Mouse (Mus musculus) embryonic stem cell, embryonic (primary cell): Measurements from ENCODE around the gene Fhl3.

Experiments
- CTCF ChIA-PET, 4 experiments: fragments of 300-600 bp in 2 of 4; fragments of 350-600 bp in 2 of 4; sonication (Branson Sonifier 250); formaldehyde crosslinking; loops; one replicate each; lab custom pipeline; 2022; ENCODE audit warnings: inconsistent platforms in 2 of 4; lab: Charles Lee
- POLR2A ChIA-PET, 4 experiments: fragments of 300-600 bp in 2 of 4; fragments of 350-600 bp in 2 of 4; sonication (Branson Sonifier 250); formaldehyde crosslinking; loops; one replicate each; lab custom pipeline; 2022; ENCODE audit warnings: antibody characterized with exemption in 4 of 4, inconsistent platforms in 1 of 4; lab: Charles Lee

The Fhl3 gene

DNA sequence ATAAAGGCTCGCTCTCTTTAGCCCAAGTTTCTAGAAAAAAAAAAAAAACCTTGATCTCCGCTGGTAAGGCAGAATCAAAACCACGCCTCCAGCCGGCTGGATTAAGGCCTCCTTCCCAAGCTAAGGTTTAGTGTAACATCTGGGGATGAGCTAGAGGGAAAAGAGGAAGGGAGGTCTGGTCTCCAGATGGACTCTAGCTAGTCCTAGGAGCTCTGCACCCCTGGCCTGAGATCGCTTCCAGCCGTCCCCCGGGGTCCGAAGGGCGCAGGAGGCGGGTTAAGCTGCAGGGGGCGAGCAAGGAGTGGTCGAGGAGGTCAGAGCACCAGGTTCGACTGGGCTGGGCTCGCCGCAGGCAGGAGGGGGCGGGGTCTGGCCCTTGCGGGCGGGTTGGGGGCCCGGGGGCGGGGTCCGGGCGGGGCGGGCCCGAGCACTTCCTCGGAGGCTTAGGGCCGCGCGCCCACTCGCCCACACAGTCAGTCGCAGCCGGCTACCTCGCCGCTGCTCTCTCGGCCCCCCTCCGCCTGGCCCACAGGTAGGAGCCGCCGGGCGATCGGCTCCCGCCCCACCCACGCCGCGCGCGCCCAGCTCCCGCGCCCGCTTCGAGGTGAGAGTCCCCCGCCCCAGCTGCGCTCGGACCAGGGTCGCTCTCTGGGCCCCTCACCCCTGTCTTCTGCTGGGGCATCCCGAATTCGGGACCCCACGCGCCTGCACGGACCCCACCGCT lies at the start of gene Fhl3:
Fhl3 (plus strand) TSS at position 454 of the 724 bp plus-strand sequence.
- CTCF ChIA-PET, result interaction anchor here (0.6 to 2.6 kb wide), 14 partner anchors 8 to 1138 kb away, joined by 3 to 12 read pairs (median 4); partner anchors contain the start of genes Sf3a3 (in 2 of the 4) and Mtf1 (in 1 of the 4)
- POLR2A ChIA-PET, result interaction anchor here (0.6 to 4.4 kb wide), 35 partner anchors 8 to 1045 kb away, joined by 3 to 48 read pairs (median 4); partner anchors contain the start of genes Sf3a3 (in 3 of the 4), Mtf1 (in 1 of the 4) and Rragc (in 1 of the 4)

DNA sequence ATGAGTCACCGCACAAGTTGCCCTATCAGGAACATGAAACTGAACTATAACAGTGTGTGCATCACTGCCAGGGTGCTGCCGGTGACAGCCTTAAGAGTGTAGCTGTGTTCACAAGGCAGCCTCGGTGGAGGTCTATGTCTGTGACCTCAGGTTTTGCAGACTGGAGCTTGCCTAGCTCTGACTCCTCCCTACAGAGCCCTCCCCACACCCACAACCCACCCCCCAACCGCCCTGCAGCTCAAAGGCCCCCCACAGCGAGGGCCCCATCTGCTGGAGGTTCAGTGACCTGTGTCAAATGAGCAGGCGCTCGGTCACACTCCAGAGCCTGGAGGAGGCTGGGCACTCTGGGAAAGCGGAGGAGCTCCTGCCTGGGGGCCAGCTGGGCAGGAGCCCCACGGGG lies 47.6 kb upstream of the Fhl3 start:
- ChIA-PET POLR2A (interaction anchor here in 2 of 4 experiments (0.7 to 1.6 kb wide), 7 partner anchors 8 to 77 kb away, joined by 3 to 6 read pairs (median 4); no protein-coding TSS in a partner anchor), CTCF (interaction anchor here in 3 of 4 experiments (0.5 to 1.2 kb wide), 8 partner anchors 12 to 511 kb away, joined by 3 to 6 read pairs (median 3); no protein-coding TSS in a partner anchor)

DNA sequence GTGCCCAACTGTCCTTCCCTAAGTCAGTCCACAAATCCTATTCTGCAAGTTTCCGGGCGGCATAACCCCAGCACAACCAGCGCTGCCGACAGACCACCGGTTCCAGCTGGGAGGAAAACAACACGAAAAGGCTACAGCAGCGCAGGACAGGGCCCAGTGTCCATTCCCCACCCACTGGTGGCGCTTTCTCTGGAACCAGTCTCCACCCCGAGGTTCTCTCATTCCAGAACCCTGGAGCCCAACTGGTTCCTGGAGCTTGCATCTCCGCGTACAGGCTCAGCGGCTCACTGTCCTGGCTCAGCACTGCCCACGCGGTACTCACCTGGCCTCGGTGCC lies 44.0 kb upstream of the Fhl3 start, which contains the start of gene Pou3f1:
Pou3f1 (plus strand) TSS at position 290 of the 336 bp plus-strand sequence.
- CTCF ChIA-PET, result interaction anchor here in 2 of 4 experiments (0.6 to 1.5 kb wide), 10 partner anchors 10 to 428 kb away, joined by 3 to 5 read pairs (median 4); partner anchors contain the start of gene Utp11 (in 1 of the 2)
- POLR2A ChIA-PET, result interaction anchor here in 3 of 4 experiments (0.5 to 3.4 kb wide), 26 partner anchors 9 to 1166 kb away, joined by 3 to 15 read pairs (median 4); no protein-coding TSS in a partner anchor

DNA sequence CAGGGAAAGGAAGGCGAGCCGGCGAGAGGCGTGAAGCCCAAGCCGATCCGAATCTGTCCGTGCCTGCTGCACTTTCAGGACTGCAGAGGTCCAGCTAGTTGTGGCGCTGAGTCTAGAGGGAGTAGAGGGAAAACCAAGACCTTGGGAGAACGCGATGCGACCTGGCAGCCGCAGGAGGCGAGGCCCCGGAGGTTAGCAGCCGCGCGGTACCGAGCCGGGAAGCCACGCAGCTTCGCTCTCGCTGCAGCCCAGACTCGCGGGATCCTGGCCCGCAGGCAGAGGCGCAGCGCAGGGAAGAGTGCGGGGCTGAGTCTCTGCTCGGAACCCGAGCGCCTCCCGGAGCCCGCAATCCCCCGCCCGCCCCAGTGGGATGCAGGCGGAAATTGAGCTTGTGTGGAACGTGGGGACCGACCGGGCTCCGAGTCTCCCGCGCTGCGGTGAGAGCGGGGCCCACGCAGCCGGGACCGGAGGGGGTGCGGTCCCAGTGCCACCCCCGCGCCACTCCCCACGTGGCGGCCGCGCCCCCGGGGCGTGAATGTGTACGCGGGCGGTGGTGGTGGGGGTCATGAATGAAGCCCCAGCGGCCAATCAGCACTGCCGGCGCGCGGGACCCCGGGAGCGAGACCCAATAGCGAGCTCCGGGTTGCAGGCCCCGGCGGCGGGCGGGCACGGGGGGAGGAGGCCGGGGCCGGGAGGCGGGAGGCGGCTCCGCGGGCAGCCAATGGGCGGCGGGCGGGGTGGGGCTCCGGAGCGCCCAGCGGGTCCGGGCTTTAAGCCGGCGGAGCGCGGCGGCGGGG lies 43.4 kb upstream of the Fhl3 start:
- ChIA-PET POLR2A (interaction anchor here in 3 of 4 experiments (0.5 to 3.4 kb wide), 58 partner anchors 8 to 1187 kb away, joined by 3 to 15 read pairs (median 4); partner anchors contain the start of genes Fhl3 (in 1 of the 3), Mtf1 (in 1 of the 3) and Utp11 (in 1 of the 3)), CTCF (interaction anchor here in 3 of 4 experiments (0.6 to 1.5 kb wide), 13 partner anchors 10 to 708 kb away, joined by 3 to 5 read pairs (median 4); partner anchors contain the start of gene Utp11 (in 1 of the 3))

DNA sequence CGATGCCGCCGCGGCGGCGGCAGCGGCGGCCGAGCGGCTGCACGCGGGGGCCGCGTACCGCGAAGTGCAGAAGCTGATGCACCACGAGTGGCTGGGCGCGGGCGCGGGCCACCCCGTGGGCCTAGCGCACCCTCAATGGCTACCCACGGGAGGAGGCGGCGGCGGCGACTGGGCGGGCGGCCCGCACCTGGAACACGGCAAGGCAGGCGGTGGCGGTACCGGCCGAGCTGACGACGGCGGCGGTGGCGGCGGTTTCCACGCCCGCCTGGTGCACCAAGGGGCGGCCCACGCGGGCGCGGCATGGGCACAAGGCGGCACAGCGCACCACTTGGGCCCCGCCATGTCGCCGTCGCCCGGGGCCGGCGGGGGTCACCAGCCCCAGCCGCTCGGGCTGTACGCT lies 42.7 kb upstream of the Fhl3 start:
- POLR2A ChIA-PET, result interaction anchor here in 3 of 4 experiments (0.5 to 3.4 kb wide), 39 partner anchors 8 to 512 kb away, joined by 3 to 15 read pairs (median 4); partner anchors contain the start of genes Fhl3 (in 1 of the 3), Mtf1 (in 1 of the 3) and Utp11 (in 1 of the 3)
- CTCF ChIA-PET, result interaction anchor here in 2 of 4 experiments (0.9 to 1.5 kb wide), 7 partner anchors 9 to 171 kb away, joined by 3 to 5 read pairs (median 4); partner anchors contain the start of gene Utp11 (in 1 of the 2)

DNA sequence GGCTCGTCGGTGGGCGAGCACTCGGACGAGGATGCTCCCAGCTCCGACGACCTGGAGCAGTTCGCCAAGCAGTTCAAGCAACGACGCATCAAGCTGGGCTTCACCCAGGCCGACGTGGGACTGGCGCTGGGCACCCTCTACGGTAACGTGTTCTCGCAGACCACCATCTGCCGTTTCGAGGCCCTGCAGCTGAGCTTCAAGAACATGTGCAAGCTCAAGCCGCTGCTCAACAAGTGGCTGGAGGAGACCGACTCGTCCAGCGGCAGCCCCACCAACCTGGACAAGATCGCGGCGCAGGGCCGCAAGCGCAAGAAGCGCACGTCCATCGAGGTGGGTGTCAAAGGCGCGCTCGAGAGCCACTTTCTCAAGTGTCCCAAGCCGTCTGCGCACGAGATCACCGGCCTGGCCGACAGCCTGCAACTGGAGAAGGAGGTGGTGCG lies 42.1 kb upstream of the Fhl3 start:
- POLR2A ChIA-PET, result interaction anchor here in 3 of 4 experiments (0.6 to 3.4 kb wide), 15 partner anchors 9 to 480 kb away, joined by 3 to 15 read pairs (median 4); partner anchors contain the start of genes Mtf1 (in 1 of the 3) and Utp11 (in 1 of the 3)
- CTCF ChIA-PET, result interaction anchor here in 2 of 4 experiments (0.5 to 1.3 kb wide), 2 partner anchors 14 to 430 kb away, joined by 3 read pairs; no protein-coding TSS in a partner anchor

DNA sequence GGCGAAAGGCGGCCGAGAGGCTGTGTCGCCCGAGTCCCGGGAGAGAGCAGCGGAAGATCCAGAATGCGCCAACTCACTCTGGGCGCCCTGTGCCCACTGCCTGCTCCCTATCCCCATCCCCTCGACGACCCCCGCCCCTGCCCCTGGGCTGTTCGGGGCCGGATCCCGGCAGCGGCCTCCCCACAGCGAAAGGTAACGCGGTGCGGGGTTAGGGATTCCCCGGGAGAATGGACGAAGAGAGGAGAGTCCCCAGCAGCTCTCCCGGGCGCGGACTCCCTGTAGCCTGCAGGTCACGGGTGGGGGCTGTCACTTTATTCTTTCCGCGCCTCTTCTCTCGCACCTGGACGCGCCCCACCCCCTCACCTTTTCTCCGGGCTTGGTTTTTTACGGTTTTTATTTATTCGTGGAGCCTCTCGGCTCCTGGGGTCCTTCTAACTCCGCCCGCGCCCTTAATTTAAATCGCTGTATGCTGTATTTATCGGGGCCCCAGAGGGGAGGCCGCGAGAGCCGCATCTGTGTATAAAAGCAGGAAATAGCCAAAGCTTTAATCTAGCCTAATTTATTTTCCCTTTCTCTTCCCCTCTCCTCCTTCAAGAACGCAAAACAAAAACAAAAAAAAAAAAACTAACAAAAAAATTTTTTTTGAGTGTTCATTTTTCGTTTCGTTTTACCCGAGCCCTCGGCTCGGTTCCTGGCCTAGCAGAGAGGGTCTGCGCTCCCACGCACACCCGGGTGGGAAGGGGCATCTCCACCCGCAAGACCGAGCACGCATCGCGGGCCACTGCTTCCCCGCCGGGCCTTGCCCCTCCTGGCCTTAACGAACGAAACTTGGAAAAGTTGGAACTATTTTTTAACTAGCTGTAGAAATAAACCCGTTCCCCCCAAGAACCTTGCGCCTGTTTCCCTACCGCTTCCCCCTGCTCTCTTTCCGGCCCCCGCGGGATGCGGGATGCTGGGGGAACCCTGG lies 41.0 kb upstream of the Fhl3 start:
- ChIA-PET POLR2A (interaction anchor here in 3 of 4 experiments (0.6 to 3.4 kb wide), 8 partner anchors 12 to 1353 kb away, joined by 3 to 14 read pairs (median 3); no protein-coding TSS in a partner anchor), CTCF (interaction anchor here in 1 of 4 experiments (0.6 to 1.3 kb wide), 3 partner anchors 23 to 431 kb away, joined by 3 to 4 read pairs (median 3); no protein-coding TSS in a partner anchor)

DNA sequence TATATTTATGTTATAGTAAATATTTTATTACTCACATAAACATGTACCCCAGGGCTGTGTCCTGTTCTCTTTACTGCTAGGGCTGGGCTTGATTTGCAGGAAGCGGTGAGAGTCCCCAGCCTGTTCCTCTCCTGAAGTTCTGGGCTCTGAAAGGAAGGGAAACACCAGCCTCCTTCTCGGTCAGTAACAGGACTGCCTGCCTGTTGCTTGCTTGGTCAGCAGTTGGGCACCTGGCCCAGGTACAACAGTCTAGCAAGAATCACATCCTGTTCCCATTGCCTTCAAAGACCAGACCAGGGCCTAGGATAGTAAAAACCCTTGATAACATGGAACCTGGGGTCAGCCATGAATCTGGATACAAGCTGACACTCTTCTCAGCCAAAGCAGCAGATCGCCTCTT lies 39.9 kb upstream of the Fhl3 start:
- CTCF ChIA-PET, result interaction anchor here in 1 of 4 experiments (0.5 kb wide), 1 partner anchor 322 kb away, joined by 3 read pairs; no protein-coding TSS in a partner anchor

DNA sequence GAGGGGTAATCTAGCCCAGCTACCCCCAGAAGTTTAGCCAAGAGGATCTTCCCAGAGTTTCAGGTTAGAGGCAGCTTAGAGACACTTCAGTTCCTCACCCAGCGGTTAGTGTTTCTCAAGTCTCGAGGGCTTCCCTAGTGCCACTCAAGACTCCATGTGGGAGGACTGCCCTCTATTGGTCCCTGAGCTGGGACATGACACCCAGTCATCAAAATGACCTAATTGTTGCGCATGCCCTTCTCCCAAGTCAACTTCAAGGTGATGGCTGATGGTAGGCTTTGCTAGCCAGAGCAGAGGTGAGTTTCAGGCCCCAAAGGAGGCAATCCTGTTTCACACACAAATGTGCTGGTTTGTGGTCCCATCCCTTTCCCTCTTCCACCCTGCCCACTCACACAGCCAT lies 37.5 kb upstream of the Fhl3 start:
- POLR2A ChIA-PET, result interaction anchor here (0.6 to 1.0 kb wide), 4 partner anchors 9 to 403 kb away, joined by 3 to 5 read pairs (median 3); partner anchors contain the start of gene Dnali1 (in 1 of the 4)
- CTCF ChIA-PET, result interaction anchor here in 3 of 4 experiments (0.6 to 1.3 kb wide), 5 partner anchors 156 to 521 kb away, joined by 3 to 4 read pairs (median 4); no protein-coding TSS in a partner anchor

More for the DNA sequence above, 39.9 kb upstream of the Fhl3 start:
- POLR2A ChIA-PET, result interaction anchor here in 1 of 4 experiments (1.2 kb wide), 1 partner anchor 17 kb away, joined by 3 read pairs; no protein-coding TSS in a partner anchor

DNA sequence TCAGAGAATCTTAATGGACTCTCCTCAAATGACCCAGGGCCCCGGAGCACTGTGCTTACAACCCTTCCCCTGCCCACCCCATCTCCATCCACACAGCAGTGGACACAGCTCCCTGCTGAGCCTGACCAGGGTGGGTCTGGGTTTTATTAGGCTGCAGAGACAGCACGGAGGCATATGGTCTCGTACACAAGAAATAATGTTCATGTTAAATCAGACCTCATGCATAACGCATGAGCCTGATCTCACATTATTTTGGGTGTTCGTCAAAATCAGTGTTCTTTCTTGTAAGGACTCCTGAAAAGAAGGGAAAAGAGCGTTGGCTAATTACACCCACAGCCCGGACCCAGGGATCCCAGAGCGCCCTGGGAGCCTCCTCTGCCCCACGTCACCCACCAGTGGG lies 36.3 kb upstream of the Fhl3 start:
- ChIA-PET POLR2A (interaction anchor here in 1 of 4 experiments (1.6 kb wide), 1 partner anchor 15 kb away, joined by 4 read pairs; no protein-coding TSS in a partner anchor), CTCF (interaction anchor here in 1 of 4 experiments (0.6 kb wide), 1 partner anchor 192 kb away, joined by 3 read pairs; no protein-coding TSS in a partner anchor)

DNA sequence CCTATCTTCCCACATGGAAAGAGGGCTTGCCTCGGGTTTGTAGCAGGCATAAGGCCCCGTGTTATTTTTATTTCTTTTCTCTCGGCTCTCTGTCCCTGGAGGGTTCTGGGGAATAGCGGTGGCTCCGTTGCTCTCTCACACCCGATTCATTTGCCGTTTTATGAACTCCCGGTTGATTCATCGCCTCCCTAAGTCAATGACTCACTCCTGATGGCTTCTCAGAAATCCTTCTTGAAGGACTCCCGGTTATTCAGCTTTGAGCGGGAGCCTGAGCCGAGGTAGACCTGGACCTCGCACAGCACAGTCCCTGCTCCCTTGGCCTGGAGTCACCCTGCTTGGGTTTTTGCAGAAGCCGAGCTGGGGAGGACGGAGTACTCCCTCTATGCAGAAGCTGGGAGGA lies 35.9 kb upstream of the Fhl3 start:
- CTCF ChIA-PET, result interaction anchor here in 1 of 4 experiments (0.6 kb wide), 1 partner anchor 12 kb away, joined by 4 read pairs; no protein-coding TSS in a partner anchor
- POLR2A ChIA-PET, result interaction anchor here in 1 of 4 experiments (1.1 to 1.6 kb wide), 2 partner anchors 13 to 14 kb away, joined by 3 to 4 read pairs; no protein-coding TSS in a partner anchor

DNA sequence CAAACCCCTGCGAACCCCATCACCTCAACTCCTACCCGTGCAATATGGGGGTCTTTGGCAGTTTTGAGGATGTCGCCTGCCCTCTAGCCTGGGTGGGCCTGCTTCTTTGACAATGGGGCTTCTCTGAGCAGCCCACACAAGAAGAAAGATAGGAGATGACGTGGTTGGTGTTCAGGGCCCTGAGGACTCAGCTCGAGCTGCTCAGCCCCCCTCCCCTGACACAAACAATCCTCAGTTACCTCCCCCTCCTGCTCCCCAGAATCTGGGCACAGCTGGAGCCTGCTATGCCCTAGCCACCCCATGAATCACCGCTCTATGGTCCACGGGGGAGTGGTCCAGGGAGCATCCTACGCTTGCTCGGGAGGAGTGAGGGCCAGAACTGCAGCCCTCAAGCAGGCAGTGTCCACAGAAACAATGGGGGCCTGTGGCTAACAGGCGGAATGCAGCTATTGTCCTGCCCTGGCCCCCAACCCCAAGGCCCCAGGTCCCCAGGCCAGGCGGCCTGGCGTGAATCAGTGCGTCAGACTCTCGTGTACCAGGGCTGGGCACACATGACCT lies 32.9 kb upstream of the Fhl3 start:
- CTCF ChIA-PET, result interaction anchor here in 1 of 4 experiments (1.6 kb wide), 1 partner anchor 10 kb away, joined by 5 read pairs; the partner anchor contains the start of gene Pou3f1
- POLR2A ChIA-PET, result interaction anchor here in 2 of 4 experiments (0.6 to 1.3 kb wide), 2 partner anchors 10 to 929 kb away, joined by 4 read pairs; partner anchors contain the start of gene Pou3f1 (in 1 of the 2)

DNA sequence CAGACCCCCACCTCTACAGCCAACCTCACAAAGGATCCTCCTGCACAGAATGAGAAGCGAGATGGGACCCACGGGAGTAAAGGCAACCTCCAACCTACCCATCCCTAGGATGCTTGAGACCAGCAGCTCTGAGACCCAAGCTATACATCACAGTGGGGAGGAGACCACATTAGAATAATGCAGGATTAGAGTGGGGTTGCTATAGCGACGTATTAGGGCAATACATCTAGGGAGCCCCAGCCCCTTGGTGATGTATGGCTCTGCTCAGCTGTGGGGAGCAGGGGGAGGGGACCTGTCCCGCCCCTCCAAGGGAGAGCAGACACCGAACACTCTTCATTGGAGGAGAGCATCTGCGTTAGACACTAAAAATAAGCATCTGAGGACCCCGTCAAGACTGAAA lies 32.4 kb upstream of the Fhl3 start:
- ChIA-PET CTCF (interaction anchor here in 2 of 4 experiments (0.6 to 0.7 kb wide), 2 partner anchors 23 to 1289 kb away, joined by 3 to 4 read pairs; no protein-coding TSS in a partner anchor), POLR2A (interaction anchor here in 2 of 4 experiments (0.6 to 1.3 kb wide), 2 partner anchors 11 to 930 kb away, joined by 4 read pairs; partner anchors contain the start of gene Pou3f1 (in 1 of the 2))

DNA sequence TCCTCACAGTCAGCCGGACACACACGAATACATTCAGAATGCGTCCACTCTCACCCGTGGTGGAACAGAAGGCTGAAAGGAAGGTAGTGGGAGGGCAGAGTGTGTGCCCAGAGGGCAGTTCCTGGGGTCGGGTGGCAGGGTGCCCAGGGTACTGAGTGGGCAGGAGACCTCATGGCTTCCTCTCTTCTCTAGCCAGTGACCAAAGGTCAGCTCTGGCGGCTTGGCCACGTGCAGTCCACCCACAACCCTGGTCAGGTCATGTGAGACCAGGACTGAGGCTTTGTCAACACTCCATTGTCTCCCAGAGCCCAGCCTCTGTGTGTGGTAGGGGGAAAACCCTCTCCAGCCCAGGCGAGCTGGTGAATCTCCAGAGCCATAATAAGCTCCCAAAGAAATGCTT lies 30.3 kb upstream of the Fhl3 start:
- CTCF ChIA-PET, result no interaction called here
- POLR2A ChIA-PET, result interaction anchor here in 1 of 4 experiments (3.1 kb wide), 1 partner anchor 13 kb away, joined by 15 read pairs; the partner anchor contains the start of gene Pou3f1

DNA sequence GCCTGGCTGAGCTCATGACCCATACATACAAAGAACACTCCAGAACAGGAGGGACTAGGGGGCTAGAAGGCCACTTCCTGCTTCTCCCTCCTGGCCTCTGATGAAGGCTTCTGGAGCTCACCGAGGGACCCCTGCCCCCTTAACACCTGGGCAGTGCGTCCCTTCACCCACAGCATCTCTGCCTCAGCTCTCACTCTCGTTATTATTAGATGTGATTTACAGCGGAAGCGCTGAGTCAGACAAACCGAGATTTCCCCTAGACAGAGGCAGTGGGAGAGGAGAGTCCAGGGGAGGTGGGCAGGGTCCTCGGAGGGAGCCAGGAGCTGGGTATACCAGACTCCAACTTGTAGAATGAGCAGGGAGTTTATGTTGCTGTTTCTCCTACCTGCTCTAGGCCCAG lies 28.9 kb upstream of the Fhl3 start:
- ChIA-PET CTCF (interaction anchor here in 3 of 4 experiments (0.5 to 1.4 kb wide), 6 partner anchors 11 to 443 kb away, joined by 3 to 6 read pairs (median 3); no protein-coding TSS in a partner anchor), POLR2A (interaction anchor here (0.5 to 3.1 kb wide), 8 partner anchors 9 to 266 kb away, joined by 3 to 15 read pairs (median 4); partner anchors contain the start of gene Pou3f1 (in 1 of the 4))
